Mouse (Mus musculus) hindbrain, embryonic 13.5 days (tissue): ENCODE results near the gene Trim10. TPM values are rescaled to one million over a fixed set of nuclear protein-coding genes. Genes with fewer than 3 reads are reported as not detected.
A peak's percentile ranks its signal among the peaks of the same experiment; 100 is the strongest.
"Not testable (repeated sequence)": the region's sequence is repeated elsewhere in the genome, so short reads cannot be mapped to it uniquely, and the experiment has no call there.

ENCODE experiments used
- ATAC-seq: fragments of 200-750 bp; cut with Nextera tagmentation; 2 replicates; pipeline ENCODE4 v1.8.0; 2017; ENCODE audit warnings: moderate TSS enrichment; ENCODE audit not compliant: low FRiP score
- H3K27ac ChIP-seq: fragments of 300-500 bp; sonication (generic); 2 replicates; pipeline ENCODE4 v1.5.1; 2015; ENCODE audit warnings: inconsistent platforms, mild to moderate bottlenecking, moderate library complexity
- H3K27me3 ChIP-seq: fragments of 300-500 bp; sonication (generic); 2 replicates; pipeline ENCODE4 v1.6.1; 2015; ENCODE audit warnings: mild to moderate bottlenecking, inconsistent platforms
- H3K36me3 ChIP-seq: fragments of 300-500 bp; sonication (generic); 2 replicates; pipeline ENCODE4 v1.6.1; 2015; ENCODE audit warnings: mild to moderate bottlenecking, inconsistent platforms
- H3K4me1 ChIP-seq: fragments of 300-500 bp; sonication (generic); replicated peaks from 2 replicates; pipeline ENCODE4 v1.6.1; 2015; ENCODE audit warnings: inconsistent platforms
- H3K4me2 ChIP-seq: fragments of 300-500 bp; sonication (generic); 2 replicates; pipeline ENCODE4 v1.6.1; 2015; ENCODE audit warnings: inconsistent platforms, mild to moderate bottlenecking, moderate library complexity
- H3K4me3 ChIP-seq: fragments of 300-500 bp; sonication (generic); 2 replicates; pipeline ENCODE4 v1.5.1; 2015; ENCODE audit warnings: mild to moderate bottlenecking, inconsistent platforms
- H3K9ac ChIP-seq: fragments of 300-500 bp; sonication (generic); 2 replicates; pipeline ENCODE4 v1.6.1; 2015; ENCODE audit warnings: mild to moderate bottlenecking, inconsistent platforms
- H3K9me3 ChIP-seq: fragments of 300-500 bp; sonication (generic); 2 replicates; pipeline ENCODE4 v1.6.1; 2016; ENCODE audit warnings: inconsistent platforms
- WGBS: fragments of 180-500 bp; shearing (Covaris S2); methylation state at CpG from one replicate; pipeline ENCODE4 v1.1.7; 2015; 5-methylcytosine and 5-hydroxymethylcytosine counted together
- polyA plus RNA-seq: library from polyadenylated mRNA; unstranded; fragments of >200 nt; fragmentation: Nextera tagmentation; extraction: Ambion mirVana; gene quantifications from 2 replicates; pipeline ENCODE4 v1.2.1, GENCODE M21; 2015

Trim10 gene
- polyA plus RNA-seq, 1 experiment from 2014 or later: 1.3 TPM

DNA sequence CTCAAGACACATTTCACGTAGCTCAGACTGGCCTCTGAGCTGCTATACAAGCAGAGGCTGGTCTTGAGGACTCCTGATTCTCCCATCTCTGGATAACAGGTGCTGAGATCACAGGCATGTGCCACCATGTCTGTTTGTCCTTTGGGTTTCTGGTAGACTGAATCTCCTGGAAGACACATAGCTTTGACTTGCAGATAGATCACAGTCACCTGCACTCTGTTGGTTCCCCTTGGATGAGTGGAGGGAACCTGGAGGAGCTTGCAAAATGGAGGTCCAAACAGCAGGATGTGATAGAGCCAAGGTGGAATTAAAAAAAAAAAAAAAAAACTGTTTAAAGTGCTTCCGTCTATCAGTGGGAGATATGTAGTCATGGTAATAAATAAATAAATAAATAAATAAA lies 538 bp upstream of the Trim10 start:
- WGBS: 89% methylated on average over 2 of the region's 2 CpGs
- no peak for ATAC-seq
- Histone ChIP-seq H3K4me1 (peaks cover 11% of the 10 kb centered on the region), H3K4me3 (no peak overlapping the region), H3K36me3 (no peaks in the 10 kb centered on the region), H3K27ac (no peak overlapping the region), H3K4me2 (no peak overlapping the region), H3K27me3 (peaks cover 25% of the 10 kb centered on the region), H3K9ac (no peak overlapping the region), H3K9me3 (no peaks in the 10 kb centered on the region)

DNA sequence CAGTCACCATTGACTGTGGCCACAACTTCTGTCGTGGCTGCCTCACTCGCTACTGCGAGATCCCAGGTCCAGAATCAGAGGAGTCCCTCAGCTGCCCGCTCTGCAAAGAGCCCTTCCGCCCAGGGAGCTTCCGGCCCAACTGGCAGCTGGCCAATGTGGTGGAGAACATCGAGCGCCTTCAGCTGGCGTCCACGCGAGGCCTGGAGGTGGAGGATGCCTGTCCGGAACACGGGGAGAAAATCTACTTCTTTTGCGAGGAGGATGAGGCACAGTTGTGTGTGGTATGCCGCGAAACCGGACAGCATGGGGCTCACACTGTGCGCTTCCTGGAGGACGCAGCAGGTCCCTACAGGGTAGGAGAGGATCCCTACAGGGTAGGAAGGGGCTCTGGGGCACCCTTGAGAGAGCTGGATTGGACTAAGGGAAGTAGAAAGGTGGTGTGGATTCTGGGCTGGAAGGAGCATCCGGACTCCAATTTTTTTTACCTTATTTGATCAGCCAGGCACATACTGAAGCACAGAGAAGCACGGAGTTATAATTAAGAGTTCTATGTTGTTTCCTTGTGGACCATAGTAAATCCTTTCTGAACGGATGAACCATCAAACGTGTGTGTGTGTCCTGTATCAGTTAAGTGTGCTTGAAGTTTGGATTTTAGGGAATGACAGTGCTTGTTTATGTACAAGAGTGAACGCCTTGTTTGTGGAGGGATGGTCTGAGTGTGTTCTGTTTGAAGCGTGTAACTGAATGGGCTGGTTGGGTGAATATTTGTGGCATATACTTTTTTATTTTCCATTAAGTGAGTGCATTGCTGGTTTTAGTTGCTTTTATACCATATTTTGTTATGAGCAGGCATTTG lies 809 bp downstream of the Trim10 start:
- Histone ChIP-seq H3K4me2 (no peak overlapping the region), H3K36me3 (no peaks in the 10 kb centered on the region), H3K4me3 (no peak overlapping the region), H3K27ac (no peak overlapping the region), H3K9ac (no peak overlapping the region), H3K4me1 (peaks cover 11% of the 10 kb centered on the region), H3K27me3 (peaks cover 25% of the 10 kb centered on the region), H3K9me3 (no peaks in the 10 kb centered on the region)
- ATAC-seq: no peak
- WGBS: 80% methylated on average over 25 of the region's 25 CpGs

DNA sequence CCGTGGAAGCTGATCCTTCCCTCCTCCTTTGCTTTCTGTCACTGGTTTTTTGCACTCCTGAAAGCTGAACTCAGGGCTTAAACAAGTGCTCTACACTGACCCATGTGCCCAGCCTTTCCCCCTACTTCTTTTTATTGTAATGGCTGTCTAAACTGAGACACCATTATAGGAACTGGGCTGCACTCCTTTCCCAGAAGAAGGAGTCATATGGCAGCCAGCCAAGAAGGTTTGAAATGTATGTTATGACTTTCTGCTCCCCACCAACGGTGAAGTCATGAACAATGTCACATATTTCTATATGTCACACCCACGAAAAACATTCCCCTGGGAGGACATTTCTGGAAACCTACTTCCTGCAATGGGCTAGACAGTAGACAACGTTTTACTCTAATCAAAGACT lies 5.3 kb downstream of the Trim10 start:
- no peak for ATAC-seq
- Histone ChIP-seq H3K4me2 (no peak overlapping the region), H3K9me3 (no peaks in the 10 kb centered on the region), H3K27ac (no peak overlapping the region), H3K4me1 (no peaks in the 10 kb centered on the region), H3K27me3 (0 out of 2 replicates have a peak, but pooled peaks cover 5% of the 10 kb centered on the region), H3K4me3 (no peak overlapping the region), H3K9ac (no peak overlapping the region), H3K36me3 (no peaks in the 10 kb centered on the region)
- 70% methylated on average over 4 of the region's 4 CpGs for WGBS

DNA sequence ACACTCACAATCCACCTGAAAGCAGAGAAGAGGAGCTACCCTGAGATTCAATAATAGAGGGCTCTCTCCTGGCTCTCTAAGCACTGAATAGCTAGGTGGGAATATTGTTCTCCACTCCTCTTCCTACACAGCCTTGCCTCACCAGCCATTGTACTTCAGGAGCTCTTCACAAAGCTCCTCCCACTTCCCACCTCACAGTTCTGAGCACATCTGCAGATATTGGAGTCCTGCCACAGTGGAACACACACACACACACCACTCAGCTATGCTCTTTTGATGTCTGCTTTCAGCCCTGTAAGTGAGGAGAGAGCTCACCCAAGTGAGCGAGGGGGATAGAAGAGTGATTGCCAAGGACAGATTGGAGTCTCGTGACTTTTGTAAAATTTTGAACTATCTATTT lies 14.0 kb downstream of the Trim10 start:
- 85% methylated on average over 2 of the region's 2 CpGs for WGBS
- no peaks in the 10 kb centered on the region for H3K27me3 ChIP-seq
- no peaks in the 10 kb centered on the region for H3K9me3 ChIP-seq
- no peak overlapping the region for H3K27ac ChIP-seq
- H3K4me2 ChIP-seq: no peak overlapping the region
- H3K4me1 ChIP-seq: no peaks in the 10 kb centered on the region
- H3K36me3 ChIP-seq: no peaks in the 10 kb centered on the region
- no peak overlapping the region for H3K4me3 ChIP-seq
- no peak overlapping the region for H3K9ac ChIP-seq
- no peak for ATAC-seq

GRCm38 (mm10) chr17:36885132-36885790 lies 15.9 kb downstream of the Trim10 start:
- no peak overlapping the region for H3K4me3 ChIP-seq
- no peaks in the 10 kb centered on the region for H3K9me3 ChIP-seq
- no peak overlapping the region for H3K9ac ChIP-seq
- H3K36me3 ChIP-seq: no peaks in the 10 kb centered on the region
- H3K4me2 ChIP-seq: no peak overlapping the region
- H3K27me3 ChIP-seq: no peaks in the 10 kb centered on the region
- ATAC-seq: no peak
- H3K27ac ChIP-seq: no peak overlapping the region
- 92% methylated on average over 12 of the region's 12 CpGs for WGBS
- no peaks in the 10 kb centered on the region for H3K4me1 ChIP-seq

GRCm38 (mm10) chr17:36890073-36890903 lies 20.9 kb downstream of the Trim10 start, which contains the start of gene Trim40:
TSS of gene Trim40 (minus strand) at chr17:36890123.
- Histone ChIP-seq H3K9me3 (no peaks in the 10 kb centered on the region), H3K9ac (no peak within 1 kb of the TSS), H3K4me2 (no peak within 1 kb of the TSS), H3K4me3 (no peak within 1 kb of the TSS), H3K27me3 (0 out of 2 replicates have a peak, but pooled peaks cover 2% of the 10 kb centered on the region), H3K27ac (no peak within 1 kb of the TSS), H3K4me1 (no peaks in the 10 kb centered on the region), H3K36me3 (no peaks in the 10 kb centered on the region)
- ATAC-seq: no peak
- 88% methylated on average over 5 of the region's 5 CpGs for WGBS

DNA sequence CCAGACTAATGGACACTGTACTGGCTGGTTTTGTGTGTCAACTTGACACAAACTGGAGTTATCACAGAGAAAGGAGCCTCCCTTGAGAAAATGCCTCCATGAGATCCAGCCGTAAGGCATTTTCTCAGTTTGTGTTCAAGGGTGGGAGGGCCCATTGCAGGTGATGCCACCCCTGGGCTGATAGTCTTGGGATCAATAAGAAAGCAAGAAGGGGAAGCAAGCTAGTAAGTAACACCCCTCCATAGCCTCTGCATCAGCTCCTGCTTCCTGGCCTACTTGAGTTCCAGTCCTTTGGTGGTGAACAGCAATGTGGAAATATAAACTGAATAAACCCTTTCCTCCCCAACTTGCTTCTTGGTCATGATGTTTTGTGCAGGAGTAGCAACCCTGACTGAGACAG lies 22.1 kb downstream of the Trim10 start:
- ATAC-seq, H3K4me2 ChIP-seq, H3K27ac ChIP-seq, H3K9me3 ChIP-seq, H3K27me3 ChIP-seq, H3K4me3 ChIP-seq, H3K36me3 ChIP-seq, H3K9ac ChIP-seq, H3K4me1 ChIP-seq: not testable (repeated sequence)
- 91% methylated on average over 1 of the region's 1 CpGs for WGBS

DNA sequence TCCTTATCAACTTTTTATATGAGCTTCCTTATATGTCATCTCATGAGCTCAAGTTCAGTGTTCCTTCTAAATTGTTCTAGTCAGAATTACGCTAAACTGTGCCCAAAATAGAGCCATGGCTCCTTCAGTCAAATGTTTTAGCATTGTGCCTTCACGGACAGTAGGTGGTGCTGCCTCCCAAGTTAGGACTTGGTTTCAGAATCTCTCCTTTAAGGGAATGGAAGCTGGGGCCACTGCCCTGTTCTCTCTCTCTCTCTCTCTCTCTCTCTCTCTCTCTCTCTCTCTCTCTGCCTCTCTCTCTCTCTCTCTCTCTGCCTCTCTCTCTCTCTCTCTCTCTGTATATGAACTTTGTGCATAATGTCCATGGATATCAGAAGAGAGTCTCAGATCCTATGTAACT lies 23.0 kb downstream of the Trim10 start:
- Histone ChIP-seq H3K9ac (no peak overlapping the region), H3K9me3 (no peaks in the 10 kb centered on the region), H3K4me3 (no peak overlapping the region), H3K27me3 (0 out of 2 replicates have a peak, but pooled peaks cover 2% of the 10 kb centered on the region), H3K4me1 (no peaks in the 10 kb centered on the region), H3K36me3 (no peaks in the 10 kb centered on the region), H3K4me2 (no peak overlapping the region), H3K27ac (no peak overlapping the region)
- peak; percentile 59; the same call in 1 of the 2 replicates for ATAC-seq
- WGBS: 18% methylated on average over 2 of the region's 2 CpGs

DNA sequence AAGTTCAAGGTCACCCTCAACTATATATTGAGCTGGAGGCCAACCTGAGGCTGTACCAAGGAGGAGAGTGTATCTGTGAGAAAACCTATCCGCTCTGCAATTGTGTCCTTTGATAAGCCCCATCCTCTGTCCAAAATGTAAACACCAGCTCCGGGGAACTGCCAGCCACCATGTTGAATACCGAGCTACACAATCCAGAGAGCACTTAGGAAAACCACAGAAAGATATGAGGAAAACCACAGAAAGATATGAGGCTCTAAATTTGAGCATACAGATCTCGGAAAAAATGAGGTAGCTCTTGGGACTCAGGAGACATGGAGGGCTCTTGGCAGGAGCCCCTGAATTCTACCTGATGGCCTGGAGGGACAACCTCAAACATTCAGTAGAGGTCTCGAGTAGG lies 24.0 kb downstream of the Trim10 start:
- no peak for ATAC-seq
- Histone ChIP-seq H3K4me2 (no peak overlapping the region), H3K4me1 (no peaks in the 10 kb centered on the region), H3K9ac (no peak overlapping the region), H3K36me3 (no peaks in the 10 kb centered on the region), H3K27ac (no peak overlapping the region), H3K4me3 (no peak overlapping the region), H3K27me3 (0 out of 2 replicates have a peak, but pooled peaks cover 2% of the 10 kb centered on the region), H3K9me3 (no peaks in the 10 kb centered on the region)
- WGBS: 83% methylated on average over 5 of the region's 5 CpGs

- no peak for ATAC-seq
- Histone ChIP-seq H3K27me3 (no peaks in the 10 kb centered on the region), H3K4me1 (no peaks in the 10 kb centered on the region), H3K27ac (no peak overlapping the region), H3K4me2 (no peak overlapping the region), H3K9me3 (no peaks in the 10 kb centered on the region), H3K9ac (no peak overlapping the region), H3K4me3 (no peak overlapping the region), H3K36me3 (no peaks in the 10 kb centered on the region)
- 81% methylated on average over 1 of the region's 1 CpGs for WGBS
Observed at GRCm38 (mm10) chr17:36896583-36896982, 27.2 kb downstream of the Trim10 start.

GRCm38 (mm10) chr17:36897065-36897464 lies 27.7 kb downstream of the Trim10 start:
- H3K27me3 ChIP-seq: no peaks in the 10 kb centered on the region
- H3K36me3 ChIP-seq: no peaks in the 10 kb centered on the region
- no peaks in the 10 kb centered on the region for H3K9me3 ChIP-seq
- no peak overlapping the region for H3K27ac ChIP-seq
- ATAC-seq: no peak
- no peaks in the 10 kb centered on the region for H3K4me1 ChIP-seq
- H3K4me3 ChIP-seq: no peak overlapping the region
- H3K9ac ChIP-seq: no peak overlapping the region
- no peak overlapping the region for H3K4me2 ChIP-seq

- no peaks in the 10 kb centered on the region for H3K4me1 ChIP-seq
- no peaks in the 10 kb centered on the region for H3K27me3 ChIP-seq
- H3K4me2 ChIP-seq: no peak within 1 kb of the TSS
- no peaks in the 10 kb centered on the region for H3K9me3 ChIP-seq
- ATAC-seq: no peak
- no peak within 1 kb of the TSS for H3K4me3 ChIP-seq
- H3K27ac ChIP-seq: no peak within 1 kb of the TSS
- no peaks in the 10 kb centered on the region for H3K36me3 ChIP-seq
- H3K9ac ChIP-seq: no peak within 1 kb of the TSS
- 68% methylated on average over 6 of the region's 6 CpGs for WGBS
Observed at GRCm38 (mm10) chr17:36897552-36898205, 28.3 kb downstream of the Trim10 start, which contains the start of gene Trim31. TSS of gene Trim31 (plus strand) at chr17:36898118.
